Mouse (Mus musculus) G1E (cell line): Measurements from ENCODE around the gene Gm13279.
"Not testable (repeated sequence)": the region's sequence is repeated elsewhere in the genome, so short reads cannot be mapped to it uniquely, and the experiment has no call there.

ENCODE experiments used
- CTCF ChIP-seq: IDR thresholded peaks from 2 replicates; pipeline ENCODE4 v1.5.1; 2012; ENCODE audit warnings: low read depth, low read length, inconsistent platforms, mixed read lengths
- GATA1 ChIP-seq: IDR thresholded peaks from 2 replicates; pipeline ENCODE4 v1.6.1; 2012; ENCODE audit warnings: borderline replicate concordance, low read length, inconsistent platforms, mixed read lengths
- POLR2AphosphoS5 ChIP-seq: IDR thresholded peaks from 2 replicates; pipeline ENCODE4 v1.6.1; 2012; ENCODE audit warnings: low read depth, low read length, inconsistent platforms; ENCODE audit not compliant: insufficient replicate concordance
- TAL1 ChIP-seq: conservative IDR thresholded peaks from 2 replicates; pipeline ENCODE4 v1.6.1; 2012; ENCODE audit warnings: low read depth, low read length, inconsistent platforms, mixed read lengths

DNA sequence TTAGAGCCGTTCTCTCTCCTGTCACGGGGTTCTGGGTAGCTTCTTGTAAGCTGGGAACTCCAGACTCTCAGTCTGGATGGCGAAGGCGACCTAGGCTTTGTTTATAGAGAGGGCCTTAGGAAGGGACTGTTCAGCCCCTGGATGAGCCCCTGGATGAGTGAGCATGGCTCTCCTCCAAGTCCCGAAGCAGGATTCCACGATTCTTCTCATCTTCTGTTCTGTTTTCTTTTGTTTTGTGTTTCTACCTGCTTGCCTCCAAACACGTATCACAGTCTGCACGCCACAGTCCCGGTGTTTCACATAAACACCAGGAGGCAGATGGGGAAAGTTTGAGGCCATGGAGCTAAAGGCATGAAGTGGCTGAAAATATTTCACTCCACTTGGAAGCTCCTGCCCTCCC is 38.4 kb upstream of the Gm13279 start:
- not testable (repeated sequence) for TF ChIP-seq POLR2AphosphoS5, GATA1, CTCF, TAL1
